Mouse (Mus musculus): ENCODE data around the gene Saxo2.

Saxo2 gene

DNA sequence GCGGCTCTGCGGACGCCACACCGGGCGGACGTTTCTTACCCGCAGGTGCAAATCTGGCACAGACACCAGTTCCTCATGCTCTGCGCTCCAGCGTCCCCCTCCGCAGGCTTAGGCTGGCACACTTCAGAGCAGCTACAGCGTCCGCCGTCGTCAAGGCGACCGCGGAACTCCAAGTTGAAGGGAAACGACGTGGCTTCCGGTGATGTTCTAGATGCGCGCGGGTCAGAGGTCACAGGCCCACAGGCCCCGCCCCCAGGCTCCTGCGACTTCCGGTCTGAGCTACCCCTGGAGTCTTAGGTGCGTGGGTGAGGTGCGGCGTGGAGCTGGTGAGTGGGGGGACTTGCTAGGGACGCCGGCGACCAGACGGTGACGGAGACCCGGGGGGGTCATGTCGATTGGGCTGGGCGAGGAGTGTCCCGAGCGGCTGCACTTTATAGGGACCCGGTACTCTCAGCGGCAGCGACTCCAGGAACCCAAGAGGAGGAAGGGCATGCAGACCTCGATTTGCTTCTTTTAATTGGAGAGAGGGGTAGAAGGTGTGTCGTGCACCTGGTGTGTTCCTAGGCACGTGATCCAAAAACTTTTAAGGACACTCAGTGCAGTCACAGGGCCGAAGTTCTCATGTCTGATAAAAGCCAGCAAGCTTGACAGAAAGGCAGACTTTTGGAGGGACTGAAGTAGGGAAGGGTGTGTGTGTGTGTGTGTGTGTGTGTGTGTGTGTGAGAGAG is at the start of gene Saxo2, which contains the start of gene Efl1:
TSS of gene Saxo2 (minus strand) at position 176 of the 728 bp plus-strand sequence.
TSS of gene Efl1 (plus strand) at position 262 of the 728 bp plus-strand sequence.
- peak; percentile 95 to 98 for DNase-seq (ENCODE audit: inconsistent age in 2 of 2, low spot score in 1 of 2)

GRCm38 (mm10) chr7:82697668-82698067 is 49.3 kb upstream of the Saxo2 start:
- DNase-seq (ENCODE audit: inconsistent age in 2 of 2, low spot score in 1 of 2): peak in 1 of 2 experiments; percentile 31

DNA sequence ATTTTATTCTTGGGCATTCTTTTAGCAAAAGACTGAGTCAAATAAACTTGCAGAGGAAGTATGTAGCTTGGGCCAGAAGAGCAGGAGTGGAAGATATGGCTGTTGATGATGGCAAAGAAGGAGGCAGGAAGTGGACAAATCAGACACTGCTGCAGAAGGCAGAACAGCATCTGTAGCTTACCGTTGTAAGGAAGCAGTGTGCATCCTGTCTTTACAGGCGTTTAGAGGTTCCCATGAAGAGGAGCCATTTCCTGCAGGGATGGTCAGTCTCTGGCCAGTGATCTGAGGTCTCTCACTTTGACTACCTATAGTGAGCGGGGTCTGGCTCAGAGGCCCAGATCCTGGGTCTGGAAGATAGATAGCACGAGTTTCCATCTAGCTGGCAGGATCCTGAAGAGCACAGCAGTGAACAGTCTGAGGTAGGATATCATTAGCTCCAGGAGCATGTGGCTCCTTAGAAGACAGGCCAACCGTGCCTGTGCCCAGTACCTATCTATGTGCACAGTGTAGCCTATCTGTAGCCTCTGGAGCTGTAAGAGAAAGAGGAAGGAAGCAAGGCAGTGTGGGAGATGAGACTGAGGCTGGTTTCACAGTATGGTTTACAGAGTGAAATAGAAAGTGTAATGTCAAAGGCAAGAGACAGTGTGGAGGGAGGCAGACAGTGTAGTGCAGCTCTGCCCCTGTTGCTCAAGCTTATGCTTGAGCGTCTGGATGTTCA is 42.9 kb upstream of the Saxo2 start:
- no peak for DNase-seq (ENCODE audit: inconsistent age in 2 of 2, low spot score in 1 of 2)

GRCm38 (mm10) chr7:82688736-82689135 is 40.4 kb upstream of the Saxo2 start:
- DNase-seq (ENCODE audit: inconsistent age in 2 of 2, low spot score in 1 of 2): peak; percentile 24 to 59

GRCm38 (mm10) chr7:82679901-82680300 is 31.6 kb upstream of the Saxo2 start:
- DNase-seq (ENCODE audit: inconsistent age in 2 of 2, low spot score in 1 of 2): no peak

DNA sequence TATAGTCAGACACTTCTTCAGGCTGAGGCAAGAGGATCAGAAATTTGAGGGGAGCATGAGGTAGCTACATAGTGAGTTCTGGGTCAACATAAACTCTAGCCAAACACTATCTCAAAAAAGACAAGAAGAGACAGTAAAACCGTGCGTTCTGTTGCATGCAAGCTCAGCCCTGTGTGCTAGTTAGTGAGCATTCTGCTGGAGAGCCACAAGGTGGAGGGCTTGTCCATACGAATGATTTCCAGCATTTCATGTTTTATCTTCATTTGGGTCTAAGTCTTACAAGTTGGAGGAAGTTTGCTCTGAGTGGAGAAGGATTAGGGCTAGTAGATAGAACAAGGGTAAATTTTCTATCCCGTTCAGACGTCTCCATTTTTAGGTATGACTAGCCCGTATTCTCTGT is 28.5 kb upstream of the Saxo2 start:
- DNase-seq (ENCODE audit: inconsistent age in 2 of 2, low spot score in 1 of 2): no peak

DNA sequence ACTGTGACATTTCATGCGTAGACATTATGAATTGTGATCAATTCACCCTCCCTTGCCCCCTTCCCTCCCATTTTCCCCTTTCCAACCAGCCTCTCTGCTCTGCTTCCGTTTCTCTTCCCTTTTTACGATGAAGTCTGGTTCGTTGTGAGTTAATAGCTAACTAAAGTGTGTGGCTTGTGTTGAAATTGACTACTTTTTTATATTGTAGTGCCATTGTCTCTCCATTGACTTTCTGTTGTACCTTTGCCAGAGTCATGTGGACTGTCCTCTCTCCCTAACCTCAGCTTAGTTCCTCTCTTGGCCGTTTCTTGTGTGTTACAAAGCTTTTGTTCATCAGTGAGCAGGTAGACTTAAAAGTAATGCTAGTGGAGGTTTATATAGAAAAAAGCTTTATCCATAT is 27.7 kb upstream of the Saxo2 start:
- DNase-seq (ENCODE audit: inconsistent age in 2 of 2, low spot score in 1 of 2): no peak

DNA sequence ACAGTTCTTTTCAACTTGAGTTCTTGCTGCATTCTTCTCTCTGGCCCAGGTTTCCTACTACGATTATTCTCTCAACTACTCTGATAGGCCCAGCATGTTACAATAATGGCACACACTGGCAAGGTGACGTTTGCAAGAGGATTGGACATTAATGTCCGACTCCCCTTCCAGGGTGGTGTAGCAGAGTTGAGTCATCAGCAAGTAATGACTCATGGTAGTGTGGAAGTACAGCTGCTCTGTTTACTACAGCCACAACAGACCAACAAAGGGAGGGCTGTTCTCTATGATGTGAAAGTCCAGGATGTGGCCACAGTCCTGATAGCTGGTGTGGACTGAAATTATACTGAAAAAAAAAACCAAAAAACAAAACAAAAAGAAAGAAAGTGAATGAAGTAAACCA is 16.3 kb upstream of the Saxo2 start:
- peak in 1 of 2 experiments; percentile 52 for DNase-seq (ENCODE audit: inconsistent age in 2 of 2, low spot score in 1 of 2)

DNA sequence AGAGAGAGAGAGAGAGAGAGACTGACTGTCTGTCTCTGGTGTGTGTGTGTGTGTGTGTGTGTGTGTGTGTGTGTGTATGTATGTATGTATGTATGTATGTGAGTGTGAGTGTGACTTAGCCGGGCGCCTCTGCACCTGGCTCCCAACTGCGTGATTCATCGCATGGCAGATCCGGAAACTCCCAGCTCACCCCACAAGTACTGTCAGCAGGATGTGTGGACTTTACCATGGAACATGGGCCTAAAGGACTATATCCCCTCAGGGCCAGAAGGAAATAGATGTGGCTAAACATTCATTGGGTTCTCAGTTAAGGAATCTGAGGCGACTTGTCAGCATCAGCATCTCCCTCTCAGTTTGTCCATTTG is 735 bp upstream of the Saxo2 start:
- peak; percentile 13 to 28 for DNase-seq (ENCODE audit: inconsistent age in 2 of 2, low spot score in 1 of 2)

GRCm38 (mm10) chr7:82647909-82648308 is 419 bp downstream of the Saxo2 start:
- DNase-seq (ENCODE audit: inconsistent age in 2 of 2, low spot score in 1 of 2): no peak

GRCm38 (mm10) chr7:82647183-82647582 is 1.1 kb downstream of the Saxo2 start:
- DNase-seq (ENCODE audit: inconsistent age in 2 of 2, low spot score in 1 of 2): no peak

- peak; percentile 17 to 62 for DNase-seq (ENCODE audit: inconsistent age in 2 of 2, low spot score in 1 of 2)
These were observed 23.0 kb downstream of the Saxo2 start for GRCm38 (mm10) chr7:82625342-82625741.

- no peak for DNase-seq (ENCODE audit: inconsistent age in 2 of 2, low spot score in 1 of 2)
These were observed 38.7 kb downstream of the Saxo2 start for GRCm38 (mm10) chr7:82609629-82610028.

GRCm38 (mm10) chr7:82605425-82605824 is 42.9 kb downstream of the Saxo2 start:
- DNase-seq (ENCODE audit: inconsistent age in 2 of 2, low spot score in 1 of 2): no peak

GRCm38 (mm10) chr7:82602008-82602407 is 46.3 kb downstream of the Saxo2 start:
- no peak for DNase-seq (ENCODE audit: inconsistent age in 2 of 2, low spot score in 1 of 2)

- DNase-seq (ENCODE audit: inconsistent age in 2 of 2, low spot score in 1 of 2): no peak
These were observed 57.4 kb downstream of the Saxo2 start for GRCm38 (mm10) chr7:82590931-82591330.

Data from adrenal gland, adult (tissue).